Mouse (Mus musculus) T-cell, adult 66 days (primary cell): Measurements from ENCODE around the gene Rsph14. TPM values are rescaled to one million over a fixed set of nuclear protein-coding genes. Genes with fewer than 3 reads are reported as not detected.

ENCODE experiments used
- total RNA-seq, 2 experiments: library from RNA; stranded (reverse); gene quantifications; 3 replicates in 1 of 2; 4 replicates in 1 of 2; pipeline ENCODE4 v1.2.4; 2023

Gene Rsph14
- total RNA-seq = not detected

GRCm38 (mm10) chr10:75032395-75032794, at the start of gene Rsph14:
Gene Rsph14, minus strand, starts transcription at chr10:75032586.

GRCm38 (mm10) chr10:75060217-75060842, 27.9 kb upstream of the Rsph14 start, which contains the start of gene Bcr:
Gene Bcr, plus strand, starts transcription at chr10:75060592.

GRCm38 (mm10) chr10:75036883-75037379, 4.5 kb upstream of the Rsph14 start, which contains the start of gene Rab36:
Gene Rab36, plus strand, starts transcription at chr10:75037058.

GRCm38 (mm10) chr10:74966850-74967451, 65.4 kb downstream of the Rsph14 start, which contains the start of gene Gnaz:
Gene Gnaz, plus strand, starts transcription at chr10:74967177.

Other genes starting within 250 kb of the Rsph14 start
- not detected for gene Gnaz, start 65.4 kb downstream of the Rsph14 start, total RNA-seq
- under 1 TPM; 0.30 to 0.70 TPM for gene Rab36, start 4.5 kb upstream of the Rsph14 start, total RNA-seq
- 10 to 100 TPM; 26.9 to 30.4 TPM for gene Bcr, start 28.0 kb upstream of the Rsph14 start, total RNA-seq
- gene Specc1l, start 179.5 kb upstream of the Rsph14 start, total RNA-seq = 10 to 100 TPM; 50.5 to 53.2 TPM